Mouse (Mus musculus) brain, embryonic 14.5 days (tissue): ENCODE data around the gene Rnf103.

ENCODE experiments used
- CTCF ChIP-seq: fragments of 200-500 bp; IDR thresholded peaks from 2 replicates; pipeline ENCODE4 v1.5.1; 2012; ENCODE audit warnings: inconsistent platforms, mild to moderate bottlenecking, moderate library complexity, borderline replicate concordance; ENCODE audit not compliant: insufficient read depth, insufficient read length; ENCODE audit errors: extremely low read depth
- POLR2A ChIP-seq: fragments of 200-500 bp; IDR thresholded peaks from 2 replicates; pipeline ENCODE4 v1.6.1; 2012; ENCODE audit warnings: mild to moderate bottlenecking, inconsistent platforms, borderline replicate concordance; ENCODE audit not compliant: poor library complexity, insufficient read depth, insufficient read length, severe bottlenecking; ENCODE audit errors: extremely low read depth

- no peak for TF ChIP-seq CTCF
- TF ChIP-seq POLR2A, result no peak
Measured at GRCm38 (mm10) chr6:71500575-71500974, 6.9 kb downstream of the Rnf103 start.
